Mouse (Mus musculus) midbrain, embryonic 15.5 days (tissue): ENCODE measurements around the gene Zfp574. TPM values are rescaled to one million over a fixed set of nuclear protein-coding genes. Genes with fewer than 3 reads are reported as not detected.
"Not testable (repeated sequence)": the region's sequence is repeated elsewhere in the genome, so short reads cannot be mapped to it uniquely, and the experiment has no call there.

Experiments used
- ATAC-seq: fragments of 200-750 bp; cut with Nextera tagmentation; replicated peaks from 2 replicates; pipeline ENCODE4 v1.8.0; 2017; ENCODE audit warnings: moderate TSS enrichment
- H3K27ac ChIP-seq: fragments of 300-500 bp; sonication (generic); 2 replicates; pipeline ENCODE4 v1.5.1; 2015; ENCODE audit warnings: mild to moderate bottlenecking, inconsistent platforms
- H3K27me3 ChIP-seq: fragments of 300-500 bp; sonication (generic); replicated peaks from 2 replicates; pipeline ENCODE4 v1.6.1; 2015; ENCODE audit warnings: inconsistent platforms
- H3K36me3 ChIP-seq: fragments of 300-500 bp; sonication (generic); replicated peaks from 2 replicates; pipeline ENCODE4 v1.6.1; 2015; ENCODE audit warnings: inconsistent platforms
- H3K4me1 ChIP-seq: fragments of 300-500 bp; sonication (generic); 2 replicates; pipeline ENCODE4 v1.6.1; 2015; ENCODE audit warnings: inconsistent platforms
- H3K4me2 ChIP-seq: fragments of 300-500 bp; sonication (generic); 2 replicates; pipeline ENCODE4 v1.6.1; 2015; ENCODE audit warnings: inconsistent platforms, mild to moderate bottlenecking, moderate library complexity
- H3K4me3 ChIP-seq: fragments of 300-500 bp; sonication (generic); 2 replicates; pipeline ENCODE4 v1.5.1; 2015; ENCODE audit warnings: mild to moderate bottlenecking, inconsistent platforms
- H3K9ac ChIP-seq: fragments of 300-500 bp; sonication (generic); 2 replicates; pipeline ENCODE4 v1.6.1; 2015; ENCODE audit warnings: mild to moderate bottlenecking, inconsistent platforms
- H3K9me3 ChIP-seq: fragments of 300-500 bp; sonication (generic); 2 replicates; pipeline ENCODE4 v1.6.1; 2016; ENCODE audit warnings: inconsistent platforms
- WGBS: fragments of 180-500 bp; shearing (Covaris S2); methylation state at CpG from one replicate; pipeline ENCODE4 v1.1.7; 2015; ENCODE audit warnings: mixed read lengths; 5-methylcytosine and 5-hydroxymethylcytosine counted together
- polyA plus RNA-seq: library from polyadenylated mRNA; unstranded; fragments of >200 nt; fragmentation: Nextera tagmentation; extraction: Ambion mirVana; gene quantifications from 2 replicates; pipeline ENCODE4 v1.2.1, GENCODE M21; 2015

Gene Zfp574
- 39.1 and 41.3 TPM in 2 replicates for polyA plus RNA-seq

- WGBS, result 1% methylated on average over 26 of the region's 28 CpGs
- H3K9me3 ChIP-seq, result no peaks in the 10 kb centered on the region
- H3K9ac ChIP-seq, result peak within 1 kb of the TSS; percentile 91
- no peaks in the 10 kb centered on the region for H3K27me3 ChIP-seq
- H3K27ac ChIP-seq, result peak within 1 kb of the TSS; percentile 94
- peaks cover 62% of the 10 kb centered on the region for H3K4me1 ChIP-seq
- H3K36me3 ChIP-seq, result peaks cover 11% of the 10 kb centered on the region
- H3K4me2 ChIP-seq, result peak within 1 kb of the TSS; percentile 93
- no peak for ATAC-seq
- peak within 1 kb of the TSS; percentile 90 for H3K4me3 ChIP-seq
Observed at GRCm38 (mm10) chr7:25071979-25072715, at the start of gene Zfp574, which contains the start of gene Grik5. TSS of gene Zfp574 (plus strand) at chr7:25072567. TSS of gene Grik5 (minus strand) at chr7:25072346.

GRCm38 (mm10) chr7:25025855-25026439 is 46.4 kb upstream of the Zfp574 start:
- 60% methylated on average over 10 of the region's 10 CpGs for WGBS
- Histone ChIP-seq H3K27ac (no peak overlapping the region), H3K4me3 (no peak overlapping the region), H3K4me2 (no peak overlapping the region), H3K9ac (no peak overlapping the region), H3K4me1 (no peaks in the 10 kb centered on the region), H3K36me3 (peaks cover 34% of the 10 kb centered on the region), H3K27me3 (no peaks in the 10 kb centered on the region), H3K9me3 (no peaks in the 10 kb centered on the region)
- ATAC-seq, result no peak

DNA sequence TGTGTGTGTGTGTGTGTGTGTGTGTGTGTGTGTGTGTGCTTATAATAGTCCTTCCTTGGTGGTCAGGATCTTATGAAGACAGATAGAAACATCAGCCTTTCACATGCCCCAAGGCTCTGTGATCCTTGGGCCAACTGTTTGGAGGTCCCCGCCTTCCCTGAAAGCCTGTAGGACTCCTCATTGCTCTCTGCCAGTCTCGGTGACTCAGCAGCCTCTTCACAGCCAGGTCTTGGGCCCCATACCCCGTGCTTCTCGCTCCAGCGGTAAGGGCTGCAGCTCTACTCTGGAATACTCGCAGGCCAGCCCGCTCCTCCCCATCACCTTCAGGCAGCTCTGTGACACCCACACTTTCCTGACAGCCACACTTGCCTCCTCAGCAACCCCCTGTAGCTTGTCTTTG is 45.9 kb upstream of the Zfp574 start:
- H3K9me3 ChIP-seq, result no peaks in the 10 kb centered on the region
- H3K4me1 ChIP-seq, result no peaks in the 10 kb centered on the region
- ATAC-seq, result no peak
- 77% methylated on average over 7 of the region's 7 CpGs for WGBS
- no peak overlapping the region for H3K27ac ChIP-seq
- no peak overlapping the region for H3K4me3 ChIP-seq
- peaks cover 29% of the 10 kb centered on the region for H3K36me3 ChIP-seq
- no peaks in the 10 kb centered on the region for H3K27me3 ChIP-seq
- H3K4me2 ChIP-seq, result no peak overlapping the region
- no peak overlapping the region for H3K9ac ChIP-seq

- WGBS, result 38% methylated on average over 5 of the region's 5 CpGs
Observed at GRCm38 (mm10) chr7:25030032-25030753, 42.2 kb upstream of the Zfp574 start.

DNA sequence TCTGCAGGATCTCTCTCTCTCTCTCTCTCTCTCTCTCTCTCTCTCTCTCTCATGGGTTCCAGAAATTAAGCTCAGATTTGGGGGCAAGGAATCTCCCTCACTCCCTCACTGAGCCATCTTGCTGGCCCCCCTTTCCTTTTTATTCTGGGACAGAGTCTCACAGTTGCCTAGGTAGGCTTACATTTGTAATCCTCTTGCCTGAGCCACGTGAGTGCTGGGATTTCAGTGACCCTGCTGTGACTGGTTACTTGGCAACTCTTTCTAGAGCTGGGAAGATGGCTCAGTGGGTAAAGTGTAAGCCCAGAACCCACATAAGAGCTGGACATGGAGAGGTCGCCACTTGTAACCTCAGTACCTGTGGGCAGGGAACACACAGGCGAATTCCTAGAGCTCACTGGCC is 40.8 kb upstream of the Zfp574 start:
- Histone ChIP-seq H3K27me3 (no peaks in the 10 kb centered on the region), H3K27ac (no peak overlapping the region), H3K4me3 (no peak overlapping the region), H3K9ac (no peak overlapping the region), H3K4me2 (no peak overlapping the region), H3K36me3 (peaks cover 24% of the 10 kb centered on the region), H3K4me1 (no peaks in the 10 kb centered on the region), H3K9me3 (no peaks in the 10 kb centered on the region)
- no peak for ATAC-seq
- WGBS, result 56% methylated on average over 3 of the region's 3 CpGs

More at GRCm38 (mm10) chr7:25030032-25030753, 42.2 kb upstream of the Zfp574 start:
- H3K27ac ChIP-seq, result peak overlapping the region; percentile 19
- no peak overlapping the region for H3K4me3 ChIP-seq
- no peaks in the 10 kb centered on the region for H3K9me3 ChIP-seq
- no peaks in the 10 kb centered on the region for H3K4me1 ChIP-seq
- H3K4me2 ChIP-seq, result no peak overlapping the region
- H3K36me3 ChIP-seq, result peaks cover 19% of the 10 kb centered on the region
- H3K9ac ChIP-seq, result no peak overlapping the region
- 0 out of 2 replicates have a peak, but pooled peaks have one; percentile 16 for ATAC-seq
- no peaks in the 10 kb centered on the region for H3K27me3 ChIP-seq

DNA sequence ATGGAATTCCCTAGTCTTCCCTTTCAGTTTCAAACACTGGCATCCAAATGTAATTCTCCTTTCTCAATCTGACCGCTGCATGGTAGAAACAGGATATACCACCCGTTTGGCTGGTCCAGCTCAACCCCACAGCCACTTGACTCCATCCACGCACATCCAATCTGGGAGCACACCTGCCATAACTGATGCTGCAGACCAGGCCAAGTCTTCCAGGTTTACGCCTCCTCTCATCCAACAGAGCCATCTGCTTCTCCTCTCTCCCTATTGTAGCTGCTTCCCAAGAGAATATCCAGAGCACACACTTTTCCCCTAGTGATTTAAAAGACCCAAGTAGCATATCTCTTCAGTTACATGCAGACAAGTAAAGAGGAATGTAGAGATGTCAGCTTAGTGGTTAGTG is 37.6 kb upstream of the Zfp574 start:
- Histone ChIP-seq H3K4me3 (no peak overlapping the region), H3K4me1 (no peaks in the 10 kb centered on the region), H3K9me3 (no peaks in the 10 kb centered on the region), H3K27me3 (no peaks in the 10 kb centered on the region), H3K4me2 (no peak overlapping the region), H3K36me3 (peaks cover 28% of the 10 kb centered on the region; the same call in 1 of the 2 replicates), H3K27ac (no peak overlapping the region), H3K9ac (no peak overlapping the region)
- WGBS, result 88% methylated on average over 4 of the region's 4 CpGs
- no peak for ATAC-seq

DNA sequence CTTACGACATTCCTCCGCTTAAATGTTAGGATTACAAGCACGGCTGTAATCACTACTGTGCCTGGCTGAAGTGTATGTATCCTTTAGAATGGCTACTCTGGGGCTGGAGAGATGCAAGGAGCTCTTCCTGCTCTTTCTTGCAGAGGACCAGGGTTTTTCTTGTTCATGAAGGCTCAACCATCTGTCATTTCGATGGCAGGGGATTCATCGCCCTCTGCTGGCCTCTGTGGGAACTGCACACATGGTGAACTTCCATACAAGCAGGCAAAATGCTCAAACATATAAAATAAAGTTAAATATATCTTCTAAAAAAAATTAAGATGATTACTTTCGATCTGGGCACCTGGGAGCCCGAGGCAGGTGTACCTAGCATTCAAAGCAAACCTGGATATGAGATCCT is 36.5 kb upstream of the Zfp574 start:
- Histone ChIP-seq H3K36me3 (peaks cover 34% of the 10 kb centered on the region; the same call in 1 of the 2 replicates), H3K27ac (no peak overlapping the region)
- WGBS, result 54% methylated on average over 7 of the region's 7 CpGs

GRCm38 (mm10) chr7:25041921-25042320 is 30.4 kb upstream of the Zfp574 start:
- ATAC-seq, result no peak
- Histone ChIP-seq H3K4me2 (no peak overlapping the region), H3K4me1 (no peaks in the 10 kb centered on the region), H3K4me3 (no peak overlapping the region), H3K9ac (no peak overlapping the region), H3K36me3 (peaks cover 57% of the 10 kb centered on the region), H3K9me3 (no peaks in the 10 kb centered on the region), H3K27ac (no peak overlapping the region), H3K27me3 (no peaks in the 10 kb centered on the region)
- WGBS, result 87% methylated on average over 12 of the region's 12 CpGs

More for the DNA sequence above, 36.5 kb upstream of the Zfp574 start:
- H3K9me3 ChIP-seq, result no peaks in the 10 kb centered on the region
- H3K27me3 ChIP-seq, result no peaks in the 10 kb centered on the region
- H3K4me1 ChIP-seq, result no peaks in the 10 kb centered on the region
- no peak overlapping the region for H3K4me2 ChIP-seq
- H3K4me3 ChIP-seq, result no peak overlapping the region
- no peak overlapping the region for H3K9ac ChIP-seq
- no peak for ATAC-seq

- not testable (repeated sequence) for H3K4me3 ChIP-seq, H3K4me1 ChIP-seq, H3K9ac ChIP-seq, H3K27ac ChIP-seq, H3K27me3 ChIP-seq, ATAC-seq, H3K9me3 ChIP-seq, H3K4me2 ChIP-seq
- H3K36me3 ChIP-seq, result peaks cover 59% of the 10 kb centered on the region
- WGBS, result 98% methylated on average over 7 of the region's 7 CpGs
Observed at GRCm38 (mm10) chr7:25044599-25044998, 27.8 kb upstream of the Zfp574 start.

GRCm38 (mm10) chr7:25047363-25047762 is 25.0 kb upstream of the Zfp574 start:
- no peaks in the 10 kb centered on the region for H3K27me3 ChIP-seq
- H3K4me3 ChIP-seq, result no peak overlapping the region
- no peak for ATAC-seq
- WGBS, result 84% methylated on average over 8 of the region's 8 CpGs
- H3K27ac ChIP-seq, result no peak overlapping the region
- H3K9me3 ChIP-seq, result no peaks in the 10 kb centered on the region
- no peak overlapping the region for H3K9ac ChIP-seq
- H3K4me1 ChIP-seq, result no peaks in the 10 kb centered on the region
- H3K4me2 ChIP-seq, result no peak overlapping the region
- peaks cover 54% of the 10 kb centered on the region for H3K36me3 ChIP-seq

GRCm38 (mm10) chr7:25049295-25049930 is 23.0 kb upstream of the Zfp574 start:
- no peak overlapping the region for H3K9ac ChIP-seq
- no peak overlapping the region for H3K27ac ChIP-seq
- H3K9me3 ChIP-seq, result no peaks in the 10 kb centered on the region
- whole genome bisulfite sequencing, result 83% methylated on average over 16 of the region's 16 CpGs
- no peaks in the 10 kb centered on the region for H3K27me3 ChIP-seq
- no peak overlapping the region for H3K4me3 ChIP-seq
- peaks cover 54% of the 10 kb centered on the region for H3K36me3 ChIP-seq
- H3K4me2 ChIP-seq, result no peak overlapping the region
- H3K4me1 ChIP-seq, result no peaks in the 10 kb centered on the region
- no peak for ATAC-seq

GRCm38 (mm10) chr7:25052587-25052986 is 19.8 kb upstream of the Zfp574 start:
- Histone ChIP-seq H3K4me2 (no peak overlapping the region), H3K36me3 (peaks cover 61% of the 10 kb centered on the region), H3K27ac (no peak overlapping the region), H3K4me3 (no peak overlapping the region), H3K9ac (no peak overlapping the region), H3K4me1 (no peaks in the 10 kb centered on the region), H3K9me3 (no peaks in the 10 kb centered on the region), H3K27me3 (no peaks in the 10 kb centered on the region)
- 86% methylated on average over 3 of the region's 3 CpGs for WGBS
- ATAC-seq, result no peak
